Mouse (Mus musculus) gastrocnemius, adult 2 months (tissue): ENCODE results near the gene Trip10. TPM values are rescaled to one million over a fixed set of nuclear protein-coding genes. Genes with fewer than 3 reads are reported as not detected.
"Not testable (repeated sequence)": the region's sequence is repeated elsewhere in the genome, so short reads cannot be mapped to it uniquely, and the experiment has no call there.

Experiments used
- DNase-seq: peaks from one replicate; pipeline ENCODE4 v3.0.0; 2022
- H3K27ac ChIP-seq: fragments of 200-600 bp; 2 replicates; pipeline ENCODE4 v1.8.1; 2022; ENCODE audit warnings: mild to moderate bottlenecking
- H3K4me3 ChIP-seq: fragments of 200-600 bp; 2 replicates; pipeline ENCODE4 v1.8.1; 2022; ENCODE audit warnings: mild to moderate bottlenecking, moderate library complexity
- CTCF ChIP-seq: fragments of 200-600 bp; IDR thresholded peaks from 2 replicates; pipeline ENCODE4 v1.8.1; 2022; ENCODE audit warnings: antibody characterized with exemption, mild to moderate bottlenecking, moderate library complexity
- intact Hi-C: fragments of 180-260 bp; cut with DNase I; formaldehyde crosslinking; loops from one replicate; pipeline ENCODE4 v1.15.1; 2025
- total RNA-seq, 2 experiments: library from RNA; stranded (reverse); gene quantifications; 2 replicates each; pipeline ENCODE4 v1.2.3; 2021

The Trip10 gene
- total RNA-seq, 2 experiments from 2014 or later = 170 to 176 TPM

- Histone ChIP-seq H3K4me3 (peak overlapping the region; percentile 93), H3K27ac (peak overlapping the region; percentile 99)
- intact Hi-C loops = loop anchor here (1.0 to 10.0 kb wide), 4 partner anchors 26 to 1241 kb away; partner anchors contain the start of genes Crb3, Rfx2, Sh3gl1 and Slc25a23
- peak; percentile 97 for DNase-seq
- no peak for TF ChIP-seq CTCF
Measured at GRCm38 (mm10) chr17:57275111-57275996, 26.1 kb downstream of the Trip10 start.

DNA sequence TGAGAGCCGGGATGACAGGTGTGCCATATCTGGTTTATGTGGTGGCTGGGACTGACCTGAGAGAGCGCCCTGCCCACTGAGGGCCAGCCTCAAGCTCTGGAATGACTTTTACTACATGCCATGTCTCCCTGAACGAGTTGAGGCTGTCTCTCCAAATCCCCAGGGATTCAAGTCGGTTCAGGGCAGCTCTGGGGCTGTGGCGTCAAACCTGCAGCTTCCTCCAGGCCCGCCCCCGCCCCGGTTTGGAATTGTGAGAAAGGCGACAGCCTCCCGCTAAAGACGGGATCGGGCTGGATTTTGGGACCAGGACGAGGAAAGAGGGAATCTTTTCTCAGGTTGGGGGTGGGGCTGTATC lies 26.7 kb downstream of the Trip10 start:
- peak; percentile 55 for DNase-seq
- H3K4me3 ChIP-seq = peak overlapping the region; percentile 93
- H3K27ac ChIP-seq = peak overlapping the region; percentile 99
- intact Hi-C loops = loop anchor here (1.0 to 10.0 kb wide), 5 partner anchors 27 to 1241 kb away; partner anchors contain the start of genes Crb3, Rfx2, Sh3gl1 and Slc25a23
- no peak for TF ChIP-seq CTCF

DNA sequence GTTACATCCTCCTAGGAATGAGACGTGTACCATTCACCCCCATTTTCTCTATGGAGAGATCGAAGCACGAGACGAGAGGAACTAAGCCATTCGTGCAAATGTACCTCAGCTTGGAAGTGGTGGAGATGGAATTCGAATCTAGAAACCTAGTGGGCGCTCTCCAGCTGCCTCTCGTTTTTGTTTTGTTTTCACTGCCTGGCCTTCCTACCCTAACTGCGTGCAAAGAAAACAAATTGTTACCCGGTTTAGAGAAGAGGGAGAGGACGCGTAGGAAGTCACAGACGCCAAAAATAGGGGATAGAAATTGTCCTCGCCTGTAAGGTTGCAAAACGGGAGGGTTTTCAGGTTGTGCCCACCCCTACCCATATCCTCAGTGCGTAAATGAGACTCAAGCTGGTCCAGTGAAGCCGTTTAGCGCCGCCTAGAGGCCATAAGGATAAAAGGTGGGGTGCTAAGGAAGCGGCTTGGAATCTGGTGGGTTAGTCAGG lies 27.4 kb downstream of the Trip10 start:
- intact Hi-C loops = loop anchor here (1.0 to 10.0 kb wide), 5 partner anchors 57 to 1242 kb away; partner anchors contain the start of genes Crb3, Rfx2, Sh3gl1 and Slc25a23
- DNase-seq = peak; percentile 82
- TF ChIP-seq CTCF = peak; percentile 93; the same call in 1 of the 2 replicates
- Histone ChIP-seq H3K27ac (peak overlapping the region; percentile 99), H3K4me3 (peak overlapping the region; percentile 93)

- not testable (repeated sequence) for H3K4me3 ChIP-seq, DNase-seq, H3K27ac ChIP-seq
- intact Hi-C loops = loop anchor here (1.0 to 10.0 kb wide), 5 partner anchors 57 to 1243 kb away; partner anchors contain the start of genes Crb3, Rfx2, Sh3gl1 and Slc25a23
Measured at GRCm38 (mm10) chr17:57277598-57278261, 28.5 kb downstream of the Trip10 start.

GRCm38 (mm10) chr17:57278537-57278936 lies 29.3 kb downstream of the Trip10 start:
- intact Hi-C loops = loop anchor here (5.0 to 10.0 kb wide), 3 partner anchors 224 to 1244 kb away; partner anchors contain the start of genes Crb3, Rfx2, Sh3gl1 and Slc25a23
- DNase-seq = no peak
- H3K27ac ChIP-seq = no peak overlapping the region

GRCm38 (mm10) chr17:57278943-57279590 lies 29.8 kb downstream of the Trip10 start, which contains the start of gene Vav1:
Gene Vav1 (plus strand): TSS chr17:57279100.
- peak; percentile 42 for DNase-seq
- peak within 1 kb of the TSS; percentile 53 for H3K4me3 ChIP-seq
- TF ChIP-seq CTCF = no peak
- intact Hi-C loops = loop anchor here (5.0 to 10.0 kb wide), 3 partner anchors 224 to 1244 kb away; partner anchors contain the start of genes Crb3, Rfx2, Sh3gl1 and Slc25a23
- peak within 1 kb of the TSS; percentile 43; the same call in 1 of the 2 replicates for H3K27ac ChIP-seq

More at GRCm38 (mm10) chr17:57278537-57278936, 29.3 kb downstream of the Trip10 start:
- H3K4me3 ChIP-seq = no peak overlapping the region
- TF ChIP-seq CTCF = no peak

- Histone ChIP-seq H3K27ac (no peak overlapping the region), H3K4me3 (peak overlapping the region; percentile 53)
- no peak for DNase-seq
- TF ChIP-seq CTCF = no peak
- intact Hi-C loops = loop anchor here (5.0 to 10.0 kb wide), 3 partner anchors 225 to 1245 kb away; partner anchors contain the start of genes Crb3, Rfx2, Sh3gl1 and Slc25a23
Measured at GRCm38 (mm10) chr17:57279591-57280224, 30.5 kb downstream of the Trip10 start.

- Histone ChIP-seq H3K27ac (no peak overlapping the region), H3K4me3 (no peak overlapping the region; the same call in 1 of the 2 replicates)
- no peak for DNase-seq
- intact Hi-C loops = no loop called here
- TF ChIP-seq CTCF = no peak
Measured at GRCm38 (mm10) chr17:57280411-57280810, 31.2 kb downstream of the Trip10 start.

GRCm38 (mm10) chr17:57283906-57284305 lies 34.7 kb downstream of the Trip10 start:
- no peak for DNase-seq
- no peak overlapping the region for H3K27ac ChIP-seq
- H3K4me3 ChIP-seq = no peak overlapping the region
- intact Hi-C loops = loop anchor here (2.0 kb wide), 1 partner anchor 65 kb away; no protein-coding TSS in a partner anchor
- TF ChIP-seq CTCF = no peak; the same call in 1 of the 2 replicates

DNA sequence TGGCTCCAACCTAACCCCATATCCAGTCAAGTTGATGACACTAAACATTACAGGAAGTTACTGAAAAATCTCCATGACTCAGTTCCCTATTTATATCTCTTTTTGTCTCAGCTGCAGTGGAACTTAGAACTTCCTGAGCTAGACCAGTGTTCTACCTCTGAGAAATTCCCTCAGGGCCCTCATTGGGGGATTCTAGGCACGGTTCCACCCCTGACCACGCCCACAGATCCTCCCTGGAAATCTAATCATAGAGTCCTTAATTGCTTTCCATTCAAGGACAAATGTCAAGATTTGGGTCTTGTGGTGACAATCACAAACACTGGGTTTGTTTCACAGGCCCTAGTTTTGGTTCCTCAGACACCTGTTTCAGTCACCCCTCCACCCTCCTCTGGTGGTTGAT lies 35.8 kb downstream of the Trip10 start:
- no peak for TF ChIP-seq CTCF
- intact Hi-C loops = loop anchor here (2.0 kb wide), 1 partner anchor 66 kb away; no protein-coding TSS in a partner anchor
- DNase-seq = no peak
- Histone ChIP-seq H3K27ac (peak overlapping the region; percentile 28; the same call in 1 of the 2 replicates), H3K4me3 (no peak overlapping the region)

- Histone ChIP-seq H3K4me3 (no peak overlapping the region), H3K27ac (no peak overlapping the region)
- intact Hi-C loops = no loop called here
- no peak for DNase-seq
- TF ChIP-seq CTCF = no peak
Measured at GRCm38 (mm10) chr17:57286718-57287355, 37.6 kb downstream of the Trip10 start.
